Mouse (Mus musculus): ENCODE measurements around the gene Scp2d1.
"Not testable (repeated sequence)": the region's sequence is repeated elsewhere in the genome, so short reads cannot be mapped to it uniquely, and the experiment has no call there.

Gene Scp2d1

DNA sequence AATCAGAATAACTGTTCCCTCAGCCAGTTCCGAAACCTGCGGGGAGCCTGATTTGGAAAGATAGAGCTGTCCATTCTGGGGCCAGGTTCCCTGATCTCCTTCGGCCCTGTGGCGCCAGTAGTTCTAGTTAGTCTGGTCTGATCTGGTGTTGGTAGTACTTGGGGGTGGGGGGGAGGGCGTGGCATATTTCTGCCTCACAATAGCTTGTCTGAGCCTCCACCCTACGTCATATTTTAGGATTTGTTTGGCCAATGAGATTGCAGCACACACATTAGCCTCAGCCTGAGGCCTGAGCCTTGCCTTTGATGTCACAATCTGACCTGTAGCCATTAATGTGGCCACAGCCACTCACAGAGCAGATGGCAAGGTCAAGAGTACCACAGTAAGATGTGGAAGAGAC, at the start of gene Scp2d1:
Gene Scp2d1 (plus strand): TSS at position 301 of the 400 bp plus-strand sequence.
- not testable (repeated sequence) for DNase-seq (ENCODE audit: low read depth)

DNA sequence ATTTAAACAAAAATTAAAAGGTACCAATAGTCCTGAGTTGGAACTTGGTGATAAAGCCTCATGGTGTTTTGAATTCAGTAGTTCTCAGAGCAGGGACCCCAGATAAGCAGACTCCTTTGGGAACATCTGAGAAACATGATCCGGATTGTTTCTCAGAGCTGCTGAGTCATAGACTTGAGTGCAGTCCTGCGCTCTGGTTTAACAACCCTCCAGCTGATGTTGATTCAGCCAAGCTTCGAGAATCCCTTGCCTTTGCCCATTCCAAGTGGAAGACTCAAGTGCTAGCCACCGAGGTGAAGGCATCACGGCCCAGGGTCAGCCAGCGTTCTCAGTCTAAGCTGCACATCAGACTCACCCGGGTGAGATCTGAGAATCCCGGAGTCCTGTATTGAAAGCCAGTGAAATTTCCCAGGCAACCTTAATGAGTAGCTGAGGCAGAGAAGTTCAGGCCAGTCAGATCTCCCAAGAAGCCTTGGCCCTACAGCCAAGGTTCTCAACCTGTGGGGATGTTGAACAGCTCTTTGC, 48.8 kb upstream of the Scp2d1 start:
- DNase-seq (ENCODE audit: low read depth): no peak

DNA sequence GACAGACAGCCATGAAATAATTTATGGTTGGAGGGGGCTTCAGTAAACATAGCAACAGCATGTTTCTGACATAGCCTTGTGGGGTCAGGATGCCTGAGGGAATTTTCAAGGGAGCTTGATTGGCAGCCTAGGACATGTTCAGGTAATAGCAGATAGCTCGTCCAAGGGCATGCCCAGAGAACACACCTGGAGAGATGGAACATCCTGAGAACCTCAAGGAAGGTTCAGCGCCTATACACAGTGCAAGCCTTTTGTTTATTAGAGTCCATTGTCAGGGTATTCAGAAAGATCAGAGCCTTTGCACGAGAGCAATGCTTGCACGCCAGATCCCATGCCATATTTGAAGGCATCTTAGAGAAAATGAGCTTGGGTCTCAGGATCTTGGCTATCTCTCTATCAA, 47.8 kb upstream of the Scp2d1 start:
- no peak for DNase-seq (ENCODE audit: low read depth)

DNA sequence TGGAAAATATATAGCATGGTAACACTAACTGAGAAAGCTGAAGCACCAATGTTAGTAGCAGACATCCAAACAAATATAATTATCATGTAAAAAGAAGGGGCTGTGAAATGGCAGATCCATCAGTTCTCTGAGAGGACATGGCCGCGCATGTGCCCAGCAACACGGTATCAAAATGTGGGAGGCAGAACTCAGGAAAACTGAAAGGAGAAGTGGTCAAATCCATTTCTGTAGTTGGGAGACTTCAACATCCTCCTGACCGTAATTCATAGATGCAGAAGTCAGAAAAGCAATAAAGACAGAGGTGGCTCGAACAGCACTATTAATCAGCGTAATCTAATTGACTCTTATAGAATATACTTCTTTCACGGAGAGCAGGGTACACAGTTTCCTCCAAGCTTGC, 44.2 kb upstream of the Scp2d1 start:
- no peak for DNase-seq (ENCODE audit: low read depth)

DNA sequence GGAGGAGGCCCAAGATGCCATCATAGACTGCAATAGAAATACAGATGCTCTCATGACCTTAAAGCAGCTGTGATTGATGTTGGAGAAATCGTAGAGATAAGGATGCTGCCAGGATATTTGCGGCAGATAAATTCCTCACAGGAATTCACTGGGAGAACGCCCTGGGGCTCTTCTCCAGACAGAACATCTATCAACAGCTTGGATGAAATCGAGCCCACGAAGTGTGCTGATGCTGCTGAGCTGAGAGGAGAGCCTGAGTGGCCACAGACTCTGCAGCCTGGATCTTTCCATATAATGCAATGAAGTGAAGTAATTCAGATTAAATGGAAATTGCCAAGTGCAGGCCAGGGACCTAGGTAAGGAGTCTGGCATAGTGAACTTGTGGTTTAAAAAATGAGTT, 42.7 kb upstream of the Scp2d1 start:
- DNase-seq (ENCODE audit: low read depth): no peak

DNA sequence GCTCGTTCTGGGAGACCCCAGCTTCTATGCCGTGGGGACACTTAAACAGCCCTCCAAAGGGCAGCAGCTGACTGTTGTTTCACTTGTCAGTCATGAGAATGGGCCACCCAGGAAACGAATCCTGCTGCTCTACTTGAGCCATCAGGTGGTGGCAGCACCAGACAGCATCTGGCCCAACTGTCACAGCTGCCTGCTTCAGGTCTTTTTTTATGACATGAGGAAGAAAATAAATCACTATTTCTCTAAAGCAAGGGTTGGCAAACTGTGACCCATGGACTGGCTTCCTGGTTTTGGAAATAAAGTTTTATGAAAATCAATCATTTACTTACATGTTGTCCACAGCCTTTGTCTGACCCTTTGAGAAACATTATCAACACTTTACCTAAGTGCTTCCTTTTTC, 41.6 kb upstream of the Scp2d1 start:
- DNase-seq (ENCODE audit: low read depth): no peak

DNA sequence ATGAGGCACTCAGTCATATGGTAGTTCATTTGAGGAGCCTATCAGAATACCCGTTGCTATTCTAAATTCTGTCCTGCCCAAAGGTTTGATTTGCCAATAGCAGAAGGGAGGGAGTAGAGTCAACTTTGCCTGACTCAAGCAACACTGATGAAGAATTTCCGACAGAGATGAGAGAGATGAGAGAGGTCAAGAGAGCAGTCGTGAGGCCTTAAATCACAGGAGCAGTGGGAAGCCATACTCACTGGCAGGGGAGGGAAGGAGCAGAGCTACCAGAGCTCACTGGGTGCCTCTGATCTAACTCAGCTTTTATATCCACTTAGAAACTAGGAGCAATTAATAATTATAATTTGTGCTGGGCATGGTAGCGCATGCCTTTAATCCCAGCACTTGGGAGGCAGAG, 41.0 kb upstream of the Scp2d1 start:
- no peak for DNase-seq (ENCODE audit: low read depth)

DNA sequence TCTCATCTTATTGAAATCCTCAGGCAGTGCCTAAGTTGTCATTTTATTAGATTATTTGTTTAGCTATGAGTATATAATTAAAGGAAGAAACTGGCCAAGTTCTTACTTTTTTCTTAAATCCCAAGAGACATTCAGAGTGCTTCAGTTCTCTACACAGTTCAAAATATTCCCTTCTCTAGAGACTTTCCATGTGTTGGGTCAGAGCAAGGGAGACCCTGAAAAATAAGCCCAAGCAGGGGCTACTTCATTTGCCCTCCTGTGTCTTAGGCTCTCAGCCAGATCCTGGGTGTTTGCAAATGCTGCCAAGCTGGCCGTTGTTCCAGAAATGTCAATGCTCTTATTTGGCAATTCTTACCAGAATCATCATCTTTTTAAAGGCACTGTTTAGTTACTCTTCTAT, 40.3 kb upstream of the Scp2d1 start:
- no peak for DNase-seq (ENCODE audit: low read depth)

DNA sequence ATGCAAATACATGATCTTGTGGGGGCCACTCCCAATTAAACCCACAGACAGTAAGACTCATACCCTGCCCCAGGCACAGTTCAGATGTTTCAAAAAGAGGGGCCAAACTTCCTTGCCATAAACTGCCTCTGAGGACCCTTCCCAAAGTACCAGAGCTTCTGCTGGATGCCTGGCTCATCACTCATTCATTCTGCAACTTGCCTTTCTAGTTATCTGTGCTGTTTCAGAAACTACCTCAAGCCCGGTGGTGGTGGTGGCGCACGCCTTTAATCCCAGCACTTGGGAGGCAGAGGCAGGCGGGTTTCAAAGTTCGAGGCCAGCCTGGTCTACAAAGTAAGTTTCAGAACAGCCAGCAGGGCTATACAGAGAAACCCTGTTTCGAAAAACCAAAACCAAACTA, 39.6 kb upstream of the Scp2d1 start:
- DNase-seq (ENCODE audit: low read depth): no peak

DNA sequence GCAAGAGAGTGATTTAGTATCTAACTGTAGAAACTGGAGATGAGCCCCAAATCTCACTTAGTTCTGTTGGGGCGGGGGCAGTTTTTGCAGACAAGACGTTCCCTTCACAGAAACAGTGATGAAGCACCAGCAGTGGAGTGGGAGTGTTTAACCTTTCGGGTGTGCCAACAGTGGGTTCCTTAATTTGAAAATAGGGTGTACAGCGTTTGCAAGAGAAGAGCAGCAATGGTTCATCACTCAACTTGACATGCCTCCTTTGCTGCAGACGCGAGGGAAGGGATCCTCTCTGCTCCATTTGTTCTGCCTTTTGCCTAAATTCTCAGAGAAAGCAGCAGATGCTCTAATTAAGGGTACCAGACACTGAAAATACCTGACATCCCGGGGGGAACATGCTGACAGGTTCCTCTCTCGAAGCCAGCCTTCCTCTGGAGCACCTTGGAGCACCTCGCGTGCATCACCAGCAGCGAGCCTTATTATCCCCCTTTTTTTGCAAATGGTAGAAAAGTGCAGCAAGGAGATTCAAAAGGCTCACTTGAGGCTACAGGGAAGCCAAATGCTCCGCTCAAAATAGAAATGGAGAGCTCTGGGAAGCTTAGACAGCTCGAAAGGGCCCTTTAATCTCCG, 31.7 kb upstream of the Scp2d1 start:
- no peak for DNase-seq (ENCODE audit: low read depth)

DNA sequence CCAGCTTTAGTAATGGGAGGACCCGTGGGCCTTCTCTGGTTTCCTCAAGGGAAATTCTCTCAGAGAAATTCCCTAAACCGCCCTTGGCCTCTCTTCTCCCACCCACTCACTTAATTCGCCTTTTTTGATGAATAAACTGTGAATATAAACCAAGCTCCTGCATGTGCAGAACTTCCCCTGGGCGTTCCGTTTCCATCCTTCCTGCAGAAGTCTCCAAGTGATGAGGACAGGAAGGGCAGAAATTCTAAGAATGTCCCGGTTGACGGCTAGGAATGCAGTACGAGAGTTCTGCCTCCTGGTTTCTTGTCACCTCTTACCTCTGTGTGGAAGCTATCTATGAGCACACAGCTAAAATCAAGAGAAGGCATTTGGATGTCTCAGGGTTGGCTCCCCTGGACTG, 25.9 kb upstream of the Scp2d1 start:
- DNase-seq (ENCODE audit: low read depth): no peak

DNA sequence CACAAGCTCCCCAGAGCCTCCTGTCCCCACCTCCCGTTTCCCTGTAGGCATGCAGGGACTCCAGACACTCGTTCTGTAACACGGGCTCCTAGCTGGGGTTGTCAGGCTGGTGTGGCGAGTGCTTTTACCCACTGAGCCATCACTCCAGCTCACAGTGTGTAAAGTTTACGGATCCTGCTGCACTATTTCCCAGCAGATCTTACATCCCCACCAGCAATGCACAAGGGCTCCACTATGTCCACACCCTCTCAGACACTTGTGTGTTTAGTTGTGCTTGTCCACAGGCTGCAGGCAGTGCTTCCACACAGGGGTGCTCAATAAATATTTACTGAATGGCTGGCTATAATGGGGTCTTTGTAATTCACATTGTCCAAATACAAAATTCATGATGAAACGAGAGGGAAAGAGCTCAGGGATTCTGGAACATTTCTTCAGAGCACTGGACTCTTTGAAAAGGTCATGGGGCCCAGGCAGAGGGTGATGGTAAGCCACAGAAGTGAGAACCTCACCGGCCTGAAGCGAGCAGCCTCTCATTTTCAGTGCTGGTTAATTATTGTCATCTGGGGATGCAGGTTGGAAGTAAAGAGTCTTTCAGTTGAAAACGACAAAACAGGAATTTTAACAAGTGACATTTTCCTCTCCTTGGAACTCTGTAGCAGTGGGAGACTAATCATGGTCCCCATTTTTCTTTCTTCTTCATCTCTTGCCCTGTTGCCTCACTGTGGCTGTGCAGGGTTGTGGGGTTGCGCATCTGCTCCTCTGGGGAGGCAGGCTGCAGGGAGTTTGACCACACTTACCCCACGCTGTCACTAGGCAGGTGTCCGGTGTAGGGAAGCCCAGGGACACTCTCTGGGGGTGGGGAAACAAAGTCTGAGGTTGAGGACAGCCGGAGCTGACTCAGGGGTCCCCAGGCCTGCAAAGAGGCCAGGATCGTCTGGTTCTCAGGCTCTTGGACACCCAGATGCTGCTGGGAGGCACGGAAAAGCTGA, 15.4 kb upstream of the Scp2d1 start:
- DNase-seq (ENCODE audit: low read depth): no peak

DNA sequence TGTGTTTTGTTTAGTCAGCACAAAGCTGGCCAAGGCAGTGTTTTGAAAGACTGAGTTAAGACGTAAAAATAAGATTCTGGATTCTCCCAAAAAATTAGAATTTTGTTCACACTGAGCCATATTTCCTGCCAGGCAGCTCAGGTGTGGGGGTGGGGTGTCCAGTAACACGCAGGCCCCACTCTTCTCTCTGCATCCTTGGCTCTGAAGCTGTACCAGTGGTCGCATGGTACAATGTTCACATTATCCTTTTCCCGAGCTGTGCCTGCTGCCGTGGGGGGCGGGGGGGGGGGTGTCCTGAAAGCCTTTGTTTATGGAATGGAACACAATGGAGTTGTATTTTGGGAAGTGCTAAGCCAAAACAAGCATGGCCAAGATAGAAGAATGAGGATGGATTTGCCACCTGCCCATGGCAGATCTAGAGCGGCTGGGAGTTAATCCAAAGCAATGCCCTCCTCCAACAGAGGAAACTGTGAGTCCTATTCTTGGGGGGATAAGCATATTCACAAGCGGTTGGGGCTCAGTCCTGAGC, 5.1 kb downstream of the Scp2d1 start:
- no peak for DNase-seq (ENCODE audit: low read depth)

DNA sequence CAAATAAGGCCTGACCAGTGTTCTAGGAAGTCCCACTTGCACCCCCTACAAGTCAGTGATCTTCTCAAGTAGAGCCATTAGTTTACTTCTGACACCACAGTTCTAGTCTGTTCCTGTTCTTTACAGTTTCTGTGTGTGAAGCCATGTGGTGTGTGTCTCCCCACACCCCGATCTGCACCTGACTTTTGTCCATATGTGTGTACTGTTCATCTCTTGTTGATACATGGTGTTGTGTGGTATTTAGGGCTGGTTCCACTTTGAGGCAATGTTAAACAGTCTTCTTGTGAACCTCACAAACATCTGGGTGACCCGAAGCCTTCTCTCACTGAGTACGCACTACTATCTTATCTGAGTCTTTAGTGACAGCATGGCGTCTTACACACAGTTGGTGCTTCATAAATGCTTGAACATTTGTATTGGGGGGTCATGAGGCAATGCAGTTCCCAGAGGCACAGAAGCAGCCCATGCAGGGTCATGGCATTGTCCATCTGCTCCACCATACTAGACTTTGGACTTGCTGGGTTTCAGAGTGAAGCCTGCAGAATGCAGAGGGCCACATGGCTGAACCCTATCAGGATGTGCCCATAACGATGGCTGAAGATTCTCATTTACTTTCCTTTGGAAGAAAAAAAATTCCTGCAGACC, 13.3 kb downstream of the Scp2d1 start:
- DNase-seq (ENCODE audit: low read depth): no peak

DNA sequence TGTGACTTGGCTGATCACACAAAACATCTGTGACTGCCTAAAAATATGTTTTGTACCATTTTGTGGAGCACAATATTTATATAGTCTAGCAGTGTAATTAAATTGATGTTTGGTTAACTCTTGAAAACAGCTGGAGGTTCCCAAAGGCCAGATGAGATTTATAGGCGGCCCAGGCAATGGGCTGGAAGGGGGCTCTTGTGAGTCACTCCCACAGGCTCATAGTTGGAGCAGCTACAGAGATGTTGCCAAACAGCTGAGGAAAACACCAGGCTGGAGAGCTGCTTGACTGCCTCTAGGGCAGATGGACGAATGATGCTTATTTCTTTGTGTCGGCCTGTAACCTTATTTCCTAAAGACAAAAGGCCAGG, 13.8 kb downstream of the Scp2d1 start:
- no peak for DNase-seq (ENCODE audit: low read depth)

DNA sequence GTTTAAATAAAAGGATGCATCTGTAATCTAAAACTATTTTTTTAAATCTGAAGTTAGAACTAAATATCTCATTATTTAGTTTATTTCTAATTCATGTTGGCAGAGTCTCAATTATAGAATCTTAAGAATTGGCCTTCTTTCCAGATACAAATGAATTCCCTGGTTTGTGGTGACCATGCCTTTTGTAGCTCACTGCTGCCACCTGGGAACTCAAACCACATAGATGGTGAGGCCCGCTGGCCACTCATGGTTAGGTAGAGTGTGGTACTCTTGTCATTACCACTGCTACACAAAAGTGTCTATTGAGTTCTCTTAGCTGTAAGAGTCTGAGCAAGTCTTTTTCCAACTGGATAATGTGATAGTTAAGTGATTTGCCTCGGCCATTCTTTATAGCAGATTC, 45.4 kb downstream of the Scp2d1 start:
- no peak for DNase-seq (ENCODE audit: low read depth)

Measured in c-Kit-positive CD71-positive TER-119-negative erythroid progenitor cells, embryonic 14.5 days (primary cell).